Mouse (Mus musculus): ENCODE measurements around the gene Pla2g4e.

Gene Pla2g4e

DNA sequence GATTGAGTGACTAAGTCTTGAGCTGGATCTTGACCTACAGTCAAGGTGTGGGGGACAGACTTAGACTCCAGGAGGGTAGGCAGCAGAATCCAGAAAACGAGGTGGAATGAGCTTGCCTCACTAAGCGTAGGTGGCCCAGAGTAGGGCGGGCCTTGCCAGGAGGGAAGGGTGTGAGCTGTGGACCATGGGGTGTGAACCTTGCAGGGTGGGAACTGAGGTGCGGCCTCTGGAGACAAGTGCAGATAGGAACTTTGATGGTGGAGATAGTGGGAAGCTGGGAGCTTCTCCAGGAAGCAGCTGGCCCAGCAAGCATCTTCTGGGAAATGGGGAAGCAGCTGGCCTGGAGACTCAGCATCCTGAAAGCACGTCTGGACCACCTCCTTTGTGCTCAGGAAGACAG, 7.4 kb downstream of the Pla2g4e start:
- DNase-seq (ENCODE audit: low spot score in 2 of 2), result no peak

DNA sequence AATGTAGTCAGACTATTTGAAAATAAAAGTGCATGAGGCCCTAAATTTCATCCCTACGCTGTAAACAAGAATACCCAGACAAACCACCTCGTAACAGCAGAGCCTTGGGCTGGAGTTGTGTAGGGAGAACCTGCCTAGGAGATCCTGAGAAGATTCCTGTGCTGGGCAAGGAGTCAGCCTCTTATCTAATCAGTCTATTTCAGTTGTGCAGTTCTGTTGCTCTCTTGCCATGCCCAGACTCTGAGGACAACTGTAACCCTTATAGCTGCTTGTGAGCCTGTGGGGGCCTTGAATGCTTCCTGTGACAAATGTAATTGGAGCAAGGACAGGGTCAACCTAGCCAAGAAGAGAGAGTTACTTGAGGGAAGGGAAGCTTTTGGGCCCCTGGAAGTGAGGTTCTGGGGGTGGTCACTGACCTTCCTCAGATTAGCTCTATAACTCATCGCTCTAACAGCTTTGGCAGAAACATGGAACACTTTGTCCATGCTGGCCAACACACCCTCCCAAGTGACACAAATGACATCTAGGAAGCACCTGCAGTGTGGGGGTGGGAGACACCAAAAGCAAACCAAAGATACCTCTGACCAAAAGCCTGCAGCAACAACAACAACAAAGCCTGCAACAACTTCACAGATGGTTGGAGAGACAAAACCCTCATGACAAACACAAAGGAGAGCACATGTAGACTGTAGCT, 9.0 kb downstream of the Pla2g4e start:
- no peak for DNase-seq (ENCODE audit: low spot score in 2 of 2)

DNA sequence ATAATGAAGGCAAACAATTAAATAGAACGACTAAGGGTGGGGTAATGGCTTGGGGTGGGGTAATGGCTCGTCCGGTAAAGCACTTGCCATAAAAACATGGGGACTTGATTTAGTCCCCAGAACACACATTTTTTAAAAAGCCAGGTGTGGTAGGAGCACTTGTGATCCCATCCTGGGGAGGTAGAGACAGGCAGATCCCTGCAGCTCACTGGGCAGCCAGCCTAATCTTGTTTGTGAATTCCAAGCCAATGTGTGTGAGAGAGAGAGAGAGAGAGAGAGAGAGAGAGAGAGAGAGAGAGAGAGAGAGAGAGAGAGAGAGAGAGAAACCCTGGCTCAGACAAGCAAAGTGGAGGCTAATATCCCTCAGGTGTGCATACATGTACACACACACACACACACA, 9.8 kb downstream of the Pla2g4e start:
- DNase-seq (ENCODE audit: low spot score in 2 of 2), result no peak

DNA sequence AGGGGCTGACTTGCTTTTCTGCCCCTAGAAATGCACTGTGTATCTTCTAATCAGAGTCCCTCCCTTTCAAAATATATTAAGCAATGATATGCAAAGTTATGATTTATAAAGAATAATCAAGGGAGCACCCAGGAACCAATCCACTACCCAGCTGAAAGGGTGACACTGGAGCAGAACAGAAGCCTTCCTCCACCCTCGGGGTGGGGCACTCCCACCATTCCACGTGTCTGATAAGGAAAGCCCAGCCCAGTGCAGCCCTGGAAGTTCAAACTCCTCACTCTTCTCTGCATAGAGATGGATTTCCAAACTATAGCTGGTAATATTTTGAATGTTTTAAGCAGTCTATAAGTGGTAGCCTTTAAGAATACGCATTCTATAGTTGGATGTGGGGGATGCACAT, 13.5 kb downstream of the Pla2g4e start:
- no peak for DNase-seq (ENCODE audit: low spot score in 2 of 2)

DNA sequence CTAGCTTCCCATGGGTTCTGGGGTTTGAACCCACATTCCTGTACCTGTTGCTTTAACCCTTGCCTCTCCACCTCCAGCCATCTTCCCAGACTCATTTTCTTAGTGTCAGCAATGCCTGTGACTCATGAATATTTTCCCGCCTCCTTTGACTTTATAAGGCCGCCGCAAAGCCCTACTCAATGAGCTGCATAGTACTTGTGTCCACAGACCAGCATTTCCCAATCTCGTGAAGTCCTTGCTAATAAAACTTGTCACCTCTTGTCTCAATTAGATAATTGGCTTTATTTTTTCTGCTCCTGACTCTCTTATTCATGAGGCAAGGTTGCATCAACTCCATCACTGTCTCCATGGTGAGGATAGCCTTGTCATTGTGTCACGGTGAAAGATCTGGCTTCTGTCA, 30.5 kb downstream of the Pla2g4e start:
- no peak for DNase-seq (ENCODE audit: low spot score in 2 of 2)

DNA sequence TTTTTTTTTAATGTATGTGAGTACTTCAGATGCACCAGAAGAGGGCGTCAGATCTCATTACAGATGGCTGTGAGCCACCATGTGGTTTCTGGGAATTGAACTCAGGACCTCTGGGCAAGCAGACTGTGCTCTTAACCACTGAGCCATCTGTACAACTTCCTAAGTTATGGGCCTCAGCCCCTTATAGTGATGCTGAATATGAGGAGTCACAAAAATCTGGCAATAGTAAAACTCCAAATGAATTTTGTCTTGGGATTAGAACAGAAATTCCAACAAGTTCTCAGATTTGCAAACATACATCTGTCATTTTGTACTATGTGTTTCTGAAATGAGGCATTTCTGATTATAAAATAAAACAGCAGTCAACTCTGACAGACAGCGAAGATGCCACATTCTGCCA, 33.7 kb downstream of the Pla2g4e start:
- no peak for DNase-seq (ENCODE audit: low spot score in 2 of 2)

DNA sequence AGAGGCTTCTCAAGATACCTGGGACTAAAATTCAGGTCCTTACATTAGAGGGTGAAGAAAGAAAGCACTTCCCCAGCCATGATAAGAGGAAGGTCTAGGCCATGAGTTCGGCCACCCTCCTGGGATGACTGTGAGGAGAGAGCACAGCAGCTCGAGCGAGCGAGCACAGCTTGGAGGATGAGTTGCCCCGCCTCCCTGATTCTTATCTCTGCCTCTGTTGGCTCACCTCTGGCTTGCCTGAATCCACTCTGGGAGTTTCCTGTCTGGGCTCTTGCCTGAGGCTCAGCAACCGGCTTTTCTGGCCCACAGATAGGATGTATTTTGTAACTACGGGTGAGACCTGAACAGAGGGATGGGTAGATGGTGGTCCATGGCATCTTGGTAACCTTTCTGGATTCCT, 37.2 kb downstream of the Pla2g4e start:
- no peak for DNase-seq (ENCODE audit: low spot score in 2 of 2)

DNA sequence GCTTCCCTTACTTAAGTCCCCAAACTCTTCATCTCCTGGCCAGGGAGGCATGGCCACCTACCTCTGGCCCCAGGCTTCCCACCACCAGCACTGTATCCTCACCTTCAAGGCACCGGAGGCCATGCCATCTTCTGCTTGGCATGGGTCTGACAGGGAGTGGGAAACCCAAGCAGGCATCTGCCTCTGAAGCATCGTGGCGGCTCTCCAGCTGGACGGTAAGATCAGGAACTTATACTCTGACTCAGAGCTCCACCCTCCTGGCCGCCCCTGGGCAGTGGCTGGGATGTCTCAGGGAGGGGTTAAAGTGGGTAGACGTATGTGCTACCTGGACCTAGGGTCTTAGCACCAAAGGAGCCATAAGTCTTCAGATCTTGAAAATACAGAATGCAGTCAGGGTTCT, 38.1 kb downstream of the Pla2g4e start:
- DNase-seq (ENCODE audit: low spot score in 2 of 2), result no peak

DNA sequence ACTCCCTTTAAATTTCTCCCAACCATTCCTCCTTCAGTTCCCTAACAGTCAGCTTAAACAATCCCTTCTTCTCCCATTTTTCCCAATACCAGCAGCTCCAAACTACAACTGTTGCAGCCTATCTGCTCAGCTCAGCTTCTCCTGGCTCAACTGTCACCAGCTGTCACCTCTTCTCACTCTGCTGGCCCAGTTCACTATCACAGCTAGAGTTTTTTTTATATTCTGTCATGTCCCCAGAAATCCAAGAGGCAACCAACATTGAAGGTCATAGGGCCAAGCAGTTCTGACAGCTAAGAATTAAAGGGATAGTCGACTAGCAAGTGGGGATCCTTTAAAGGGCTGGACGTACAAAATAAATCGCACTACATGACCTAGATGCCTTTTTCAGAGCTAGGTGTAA, 41.4 kb downstream of the Pla2g4e start:
- no peak for DNase-seq (ENCODE audit: low spot score in 2 of 2)

DNA sequence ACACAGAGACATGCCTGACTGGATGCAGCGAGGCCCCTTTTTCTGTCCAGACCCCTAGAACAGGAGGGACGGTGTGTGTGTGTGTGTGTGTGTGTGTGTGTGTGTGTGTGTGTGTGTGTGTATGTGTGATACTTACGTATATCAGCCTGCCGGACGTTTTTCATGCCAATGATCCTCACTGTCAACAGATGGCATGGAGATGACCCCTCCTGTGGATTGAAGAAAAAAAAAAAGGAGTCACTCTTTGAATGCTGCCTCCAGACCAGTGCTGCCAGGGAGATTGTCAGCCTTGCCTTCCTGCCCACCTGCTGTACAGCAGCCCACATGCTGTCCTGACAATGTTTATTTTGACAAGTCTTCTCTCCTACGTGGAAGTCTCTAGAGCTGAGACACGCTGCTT, 45.1 kb downstream of the Pla2g4e start:
- DNase-seq (ENCODE audit: low spot score in 2 of 2), result peak in 1 of 2 experiments; percentile 14

DNA sequence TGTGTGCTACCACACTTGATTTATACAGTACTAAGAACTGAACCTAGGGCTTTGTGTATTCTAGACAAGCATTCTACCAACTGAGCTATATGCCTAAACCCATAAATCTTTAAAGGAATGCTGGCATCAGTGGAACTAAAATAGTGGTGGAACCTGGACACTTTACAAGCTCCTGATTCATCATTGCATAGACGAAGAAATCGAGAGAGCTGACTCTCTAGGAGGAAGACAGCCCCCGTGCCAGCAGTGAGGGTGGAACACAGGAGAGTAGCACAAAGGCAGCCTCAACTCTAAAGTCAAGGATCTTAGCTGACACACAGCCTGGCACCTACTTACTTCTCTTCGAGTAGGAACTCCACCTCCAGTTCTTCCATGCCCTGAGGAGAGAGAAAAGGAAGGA, 57.0 kb downstream of the Pla2g4e start:
- DNase-seq (ENCODE audit: low spot score in 2 of 2), result no peak

DNA sequence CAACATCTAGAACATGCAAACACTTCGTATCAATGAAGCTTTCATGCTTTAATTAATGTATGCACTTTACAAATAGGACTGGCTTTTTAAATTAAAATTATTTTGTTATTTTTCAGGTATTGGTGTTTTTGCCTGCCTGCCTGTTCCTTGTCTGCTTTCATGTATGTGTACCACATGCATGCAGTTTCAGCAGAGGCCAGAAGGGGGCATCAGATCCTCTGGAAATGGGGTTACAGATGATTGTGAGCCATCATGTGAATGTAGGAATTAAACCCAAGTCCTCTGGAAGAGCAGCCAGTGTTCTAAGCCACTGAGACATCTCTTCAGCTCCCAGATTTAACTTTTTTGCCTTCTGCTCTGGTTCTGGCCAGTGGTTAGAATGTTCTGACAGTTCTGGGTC, 57.6 kb downstream of the Pla2g4e start:
- DNase-seq (ENCODE audit: low spot score in 2 of 2), result no peak

DNA sequence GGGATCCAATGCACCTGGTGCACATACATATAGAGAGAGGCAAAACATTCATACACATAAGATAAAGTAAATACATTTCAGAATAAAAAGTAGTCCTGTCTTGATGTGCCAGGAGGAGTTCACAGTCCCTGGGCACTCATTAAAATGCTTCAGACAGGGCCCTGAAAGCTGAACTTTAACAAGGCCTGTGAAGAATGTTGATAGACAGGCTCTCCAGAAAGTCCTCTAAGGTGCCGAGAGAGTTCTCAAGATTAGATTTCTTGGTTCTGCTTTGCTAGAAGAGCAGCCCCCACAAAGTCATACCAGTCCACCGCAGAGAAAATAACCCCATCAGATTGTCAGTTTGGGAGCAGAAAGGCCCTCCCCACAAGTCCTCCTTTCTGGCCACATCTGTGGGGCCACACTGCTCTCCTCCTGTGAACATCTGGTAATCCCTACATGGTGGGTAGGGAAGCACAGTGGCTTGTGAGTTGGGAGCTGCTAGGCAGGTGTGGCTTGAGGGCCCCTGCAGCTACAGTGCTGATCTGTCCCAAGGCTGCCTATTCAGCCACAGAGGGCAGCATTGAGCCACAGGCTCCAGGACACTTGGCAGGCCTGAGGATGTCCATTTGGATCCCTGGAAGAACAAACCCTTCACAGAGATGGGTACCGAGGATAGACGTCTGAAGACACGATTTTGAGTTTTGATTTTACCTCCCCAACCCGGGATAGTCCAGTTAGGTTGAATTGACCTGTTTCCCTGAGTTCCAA, 59.4 kb downstream of the Pla2g4e start:
- no peak for DNase-seq (ENCODE audit: low spot score in 2 of 2)

DNA sequence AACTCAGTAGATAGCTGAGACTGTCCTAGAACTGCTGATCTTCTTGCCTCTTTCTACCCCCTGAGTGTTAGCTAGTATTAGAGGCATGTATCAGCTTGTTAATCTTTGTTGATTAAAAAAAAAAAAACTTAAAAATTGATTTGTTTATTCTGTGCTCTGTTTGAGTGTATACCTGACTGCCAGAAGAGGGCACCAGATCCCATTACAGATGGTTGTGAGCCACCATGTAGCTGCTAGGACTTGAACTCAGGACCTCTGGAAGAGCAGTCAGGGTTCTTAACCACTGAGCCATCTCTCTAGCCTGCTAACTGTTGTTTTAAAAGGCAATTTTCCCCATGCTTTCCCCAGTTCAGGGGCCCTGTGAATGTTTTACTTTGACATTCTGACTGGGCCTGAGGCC, 66.2 kb downstream of the Pla2g4e start:
- no peak for DNase-seq (ENCODE audit: low spot score in 2 of 2)

DNA sequence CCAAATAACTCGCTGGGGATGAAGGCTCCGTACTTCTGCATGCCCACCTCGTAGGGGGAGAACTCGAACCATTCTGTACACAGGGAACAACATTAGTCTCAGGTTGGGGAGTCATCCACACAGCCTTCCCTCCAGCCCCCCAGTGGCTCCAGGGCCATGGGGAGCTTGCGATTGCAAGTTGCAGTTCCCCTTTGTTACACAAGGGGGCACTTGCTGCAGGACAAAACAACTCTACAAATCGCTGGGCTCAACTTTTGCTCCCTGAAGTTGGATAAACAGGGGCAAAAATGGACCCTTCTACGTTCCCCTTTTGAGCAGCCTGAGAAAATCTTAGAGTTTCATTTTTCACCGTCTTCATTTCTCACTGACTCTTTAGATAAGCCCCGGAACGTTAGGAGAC, 71.4 kb downstream of the Pla2g4e start:
- peak in 1 of 2 experiments; percentile 50 for DNase-seq (ENCODE audit: low spot score in 2 of 2)

DNA sequence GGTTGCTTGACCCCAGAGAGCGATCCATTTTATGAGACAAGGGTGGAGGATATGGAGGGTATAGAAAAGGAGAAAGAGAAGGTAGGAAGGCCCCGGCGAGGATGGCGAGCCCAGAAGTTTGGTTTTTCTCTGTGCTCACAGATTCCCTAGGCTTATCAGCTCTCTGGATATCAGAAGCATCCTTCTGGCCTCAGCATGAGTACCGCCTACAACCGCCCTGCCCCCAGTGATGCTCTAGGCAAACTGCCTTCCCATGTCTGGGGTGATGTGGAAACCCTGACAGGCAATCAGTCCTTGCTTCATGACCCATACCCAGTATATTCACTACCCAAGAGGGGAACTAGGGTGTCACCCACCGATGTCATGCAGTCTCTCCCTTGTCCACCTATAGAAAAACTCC, 73.8 kb downstream of the Pla2g4e start:
- DNase-seq (ENCODE audit: low spot score in 2 of 2), result no peak

DNA sequence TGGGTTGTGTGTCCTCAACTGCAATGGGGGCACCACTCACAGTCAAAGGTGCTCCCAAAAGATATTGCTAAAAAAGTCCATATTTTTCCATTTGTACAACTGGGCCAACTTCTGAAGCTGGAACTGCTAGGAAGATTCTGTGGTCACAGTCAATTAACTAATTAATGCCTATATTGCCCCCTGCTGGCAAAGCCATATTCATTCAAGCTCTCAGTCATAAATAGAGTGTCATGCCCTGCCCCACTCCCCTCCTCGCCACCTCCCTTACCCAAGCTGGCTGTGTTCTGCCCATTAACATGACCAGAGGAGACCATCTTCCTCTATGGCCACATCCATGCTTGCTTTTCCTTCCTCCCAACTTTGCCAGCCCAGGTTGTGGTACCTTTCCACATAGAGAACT, 74.4 kb downstream of the Pla2g4e start:
- peak in 1 of 2 experiments; percentile 12 for DNase-seq (ENCODE audit: low spot score in 2 of 2)

DNA sequence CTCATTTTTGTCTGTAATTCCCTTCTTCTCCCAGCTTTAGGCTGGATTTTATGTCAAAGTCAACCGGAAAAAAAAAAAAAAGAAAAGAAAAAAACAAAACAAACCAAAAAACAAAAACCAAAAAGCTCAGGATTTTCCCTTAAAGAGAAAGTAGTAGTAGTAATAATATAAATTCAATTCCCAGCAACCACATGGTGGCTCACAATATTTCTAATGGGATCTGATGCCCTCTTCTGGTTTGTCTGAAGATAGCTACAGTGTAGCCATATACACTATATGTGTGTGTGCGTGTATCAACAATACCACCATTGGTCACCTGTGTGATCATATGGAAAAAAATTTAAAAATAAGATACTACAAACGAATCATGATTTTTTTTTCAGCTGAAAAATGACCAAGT, 75.8 kb downstream of the Pla2g4e start:
- DNase-seq (ENCODE audit: low spot score in 2 of 2), result no peak

DNA sequence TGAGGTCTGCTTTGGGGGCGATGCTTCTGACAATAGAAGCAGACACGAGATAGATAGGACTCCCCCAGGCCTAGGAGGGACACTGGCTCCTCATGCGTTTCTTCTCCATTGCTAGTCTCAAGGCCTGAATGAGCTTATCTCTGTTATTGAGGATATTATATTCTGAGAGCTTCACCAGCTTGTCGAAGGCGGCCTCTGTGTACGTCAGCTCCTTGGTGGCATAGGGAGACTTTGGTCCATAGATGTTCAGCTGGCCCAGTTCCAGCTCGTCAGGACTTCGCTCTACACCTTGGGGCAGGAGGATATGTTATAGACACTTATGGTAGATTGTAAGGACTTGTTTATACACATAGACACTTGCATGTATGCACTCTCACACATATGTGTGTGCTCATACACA, 77.4 kb downstream of the Pla2g4e start:
- no peak for DNase-seq (ENCODE audit: low spot score in 2 of 2)

DNA sequence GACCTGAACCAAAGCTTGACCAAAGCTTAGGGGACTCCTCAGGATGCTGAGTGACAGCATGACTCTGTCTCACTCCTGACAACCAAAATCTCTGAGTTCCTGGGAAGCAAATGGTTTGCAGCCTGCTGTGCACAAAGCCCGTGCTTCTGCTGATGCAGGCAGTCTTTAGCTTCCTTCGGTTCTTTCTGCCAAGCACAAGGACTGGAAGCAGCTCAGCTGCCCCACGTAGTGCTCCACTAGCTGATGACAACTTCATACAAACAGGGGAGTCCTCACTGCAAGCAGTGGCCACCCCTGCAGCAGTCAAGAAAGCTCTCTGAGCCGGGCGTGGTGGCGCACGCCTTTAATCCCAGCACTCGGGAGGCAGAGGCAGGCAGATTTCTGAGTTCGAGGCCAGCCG, 79.7 kb downstream of the Pla2g4e start:
- no peak for DNase-seq (ENCODE audit: low spot score in 2 of 2)

DNA sequence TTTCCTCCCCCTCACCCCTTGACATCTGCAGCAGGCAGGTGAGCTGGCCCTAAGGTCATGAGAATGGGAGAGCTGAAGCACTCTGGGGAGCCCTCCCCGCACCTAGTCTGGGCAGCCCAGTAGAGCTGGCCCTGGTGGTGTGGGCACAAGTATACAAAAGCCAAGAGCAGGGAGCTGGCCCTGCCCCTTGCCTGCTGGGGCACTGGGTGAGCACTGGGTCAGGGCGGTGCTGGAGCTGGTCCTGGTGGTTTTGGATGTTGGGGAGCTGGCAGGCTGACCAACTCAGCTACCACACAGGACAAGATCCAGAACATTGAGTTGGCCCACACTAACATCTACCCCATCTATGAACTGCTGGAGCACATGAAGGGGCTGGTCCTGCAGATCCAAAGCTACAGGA, 85.7 kb downstream of the Pla2g4e start:
- no peak for DNase-seq (ENCODE audit: low spot score in 2 of 2)

DNA sequence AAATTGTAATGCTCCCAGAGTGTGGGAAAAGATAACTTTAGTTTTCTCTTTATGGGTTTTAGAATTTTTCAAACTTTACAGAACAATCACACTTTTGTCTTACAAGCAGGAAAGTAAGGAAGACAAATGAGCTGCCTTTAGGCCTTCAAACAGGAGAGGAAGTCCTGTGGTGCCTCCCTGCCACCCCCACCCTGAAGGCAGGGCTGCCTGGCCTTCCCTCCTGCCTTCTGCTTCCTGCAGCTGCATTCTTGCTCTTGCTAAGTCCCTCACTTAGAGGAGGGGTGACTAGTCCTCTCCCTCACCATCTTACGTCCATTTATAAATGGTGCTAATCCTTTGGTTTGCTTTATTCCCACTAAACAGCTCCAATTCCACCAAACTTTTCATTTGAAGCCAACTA, 86.3 kb downstream of the Pla2g4e start:
- no peak for DNase-seq (ENCODE audit: low spot score in 2 of 2)

DNA sequence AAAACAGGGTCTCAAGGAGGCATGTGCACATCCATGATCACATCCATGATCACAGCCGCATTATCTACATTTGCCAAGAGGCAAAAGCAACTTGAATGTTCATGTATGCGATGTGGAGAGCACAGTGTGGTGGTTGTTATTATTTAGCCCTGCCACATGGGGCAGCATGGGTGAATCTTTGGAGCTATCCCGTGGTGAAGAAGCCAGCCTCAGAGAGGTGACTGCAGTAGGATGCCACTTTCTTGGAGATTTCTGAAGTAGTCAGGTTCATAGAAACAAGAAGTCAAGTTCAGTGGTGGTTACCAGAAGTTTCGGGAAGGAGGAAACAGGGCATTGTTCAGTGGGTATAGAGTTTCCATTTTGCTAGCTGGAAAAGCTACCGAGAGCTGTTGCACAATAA, 87.1 kb downstream of the Pla2g4e start:
- DNase-seq (ENCODE audit: low spot score in 2 of 2), result no peak

DNA sequence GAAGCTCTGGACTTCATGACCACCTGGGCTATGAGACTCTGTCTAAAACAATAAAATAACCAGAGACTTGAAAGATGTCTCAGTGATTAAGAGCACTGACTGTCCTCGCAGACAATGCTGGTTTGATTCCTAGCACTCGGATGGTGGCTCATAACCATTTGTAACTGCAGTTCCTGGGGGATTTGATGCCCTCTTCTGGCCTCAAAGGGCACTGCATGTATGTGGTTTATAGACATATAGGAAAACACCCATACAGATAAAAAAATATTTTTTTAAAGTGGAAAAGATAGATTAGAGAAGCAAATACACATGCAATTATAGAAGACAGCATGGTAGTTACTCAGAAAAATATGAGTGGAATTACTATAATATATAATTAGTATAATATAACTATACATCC, 87.5 kb downstream of the Pla2g4e start:
- DNase-seq (ENCODE audit: low spot score in 2 of 2), result no peak

Measured in left cerebral cortex, adult 9 months (tissue).